ENCODE assay signal across 26 mouse cellular contexts in the genomic region with DNA sequence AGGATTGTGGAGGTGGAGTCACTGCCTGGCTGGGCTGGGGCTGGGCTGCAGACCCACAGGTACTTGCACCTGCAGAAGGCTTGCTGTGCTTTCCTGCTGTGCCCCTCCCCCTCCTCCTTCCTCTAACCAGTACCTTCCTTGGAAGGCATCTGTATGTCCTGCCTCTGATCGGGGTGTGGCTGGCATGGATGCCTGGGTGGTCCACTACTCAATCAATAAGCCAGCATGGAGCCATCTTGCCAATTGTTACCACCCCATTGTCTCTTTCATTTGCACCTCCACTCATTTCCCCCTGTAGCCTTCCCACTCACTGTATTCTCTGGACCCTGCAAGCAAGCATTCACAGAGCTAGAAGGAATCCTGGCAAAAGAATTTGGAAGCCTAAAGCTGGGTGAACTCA. TPM values are rescaled to one million over a fixed set of nuclear protein-coding genes. Genes with fewer than 3 reads are reported as not detected.
DNase-seq lines count a peak whose midpoint lies in the region; ATAC-seq and TF ChIP-seq lines count a peak whose summit lies in the region.
"Had no signal": no experiment of that assay in that cellular context is flagged by ENCODE, and none has a peak within 500 bp of the region (broad histone marks: within the 10 kb centered on the region; RNA-seq: fewer than 3 reads in every experiment).

No protein-coding gene starts in this region.

- peaks cover 4% of the 10 kb centered on the region for H3K4me1 ChIP-seq in heart, adult 2 months (ENCODE audit: control insufficient read depth, insufficient read depth, low read length)
- H3K4me1 ChIP-seq in heart, embryonic 12.5 days (replicated peaks) = peaks cover 10% of the 10 kb centered on the region
- H3K4me1 ChIP-seq in embryonic facial prominence, embryonic 10.5 days = peaks cover 26% of the 10 kb centered on the region
- 0 out of 2 replicates have a peak, but pooled peaks cover 2% of the 10 kb centered on the region for H3K4me1 ChIP-seq in midbrain, embryonic 14.5 days (ENCODE audit: control insufficient read depth, insufficient read depth, low read length)
- H3K4me1 ChIP-seq: embryonic facial prominence, embryonic 12.5 days; embryonic facial prominence, embryonic 15.5 days; hindbrain, embryonic 15.5 days had no signal

- H3K27ac ChIP-seq in heart, adult 2 months = peak overlapping the region; percentile 62; the same call in 1 of the 2 replicates
- no peak overlapping the region for H3K27ac ChIP-seq in heart, embryonic 12.5 days (ENCODE audit: poor library complexity, severe bottlenecking)
- H3K27ac ChIP-seq in embryonic facial prominence, embryonic 10.5 days (replicated peaks) = 0 out of 2 replicates have a peak overlapping the region, but pooled peaks have one; percentile 4
- H3K27ac ChIP-seq in midbrain, embryonic 14.5 days (replicated peaks; ENCODE audit: low read depth, low read length) = no peak overlapping the region
- H3K27ac ChIP-seq: embryonic facial prominence, embryonic 12.5 days; embryonic facial prominence, embryonic 15.5 days; heart, embryonic 10.5 days; hindbrain, embryonic 12.5 days; hindbrain, embryonic 15.5 days had no signal

- no peak for ATAC-seq in heart, embryonic 12.5 days (ENCODE audit: insufficient number of reproducible peaks, low FRiP score)
- no peak for ATAC-seq in midbrain, embryonic 14.5 days (ENCODE audit: low FRiP score, low TSS enrichment)
- ATAC-seq: activated CD4-positive, CD25-positive, alpha-beta regulatory T cell, adult 4 months; CD4-positive, CD25-positive, alpha-beta regulatory T cell, adult 4 months; forebrain, embryonic 14.5 days; forebrain, postnatal 0 days; intestine, postnatal 0 days had no signal

- TF ChIP-seq CTCF in heart, adult 2 months (IDR thresholded peaks at IDR 0.05) = no peak

- intact Hi-C loops in heart, adult 2 months (cut with DNase I) = loop anchor here (2.0 kb wide), 1 partner anchor 16 kb away; no protein-coding TSS in a partner anchor

- H3K4me2 ChIP-seq in heart, embryonic 12.5 days = no peak overlapping the region
- H3K4me2 ChIP-seq in midbrain, embryonic 14.5 days (ENCODE audit: low read length) = no peak overlapping the region
- H3K4me2 ChIP-seq: embryonic facial prominence, embryonic 12.5 days; embryonic facial prominence, embryonic 15.5 days; hindbrain, embryonic 12.5 days; hindbrain, embryonic 15.5 days had no signal

- no peaks in the 10 kb centered on the region for H3K9me3 ChIP-seq in heart, embryonic 12.5 days (replicated peaks)
- H3K9me3 ChIP-seq in embryonic facial prominence, embryonic 10.5 days = no peaks in the 10 kb centered on the region
- no peaks in the 10 kb centered on the region for H3K9me3 ChIP-seq in midbrain, embryonic 14.5 days (ENCODE audit: control insufficient read depth, low read length)
- H3K9me3 ChIP-seq: embryonic facial prominence, embryonic 12.5 days; embryonic facial prominence, embryonic 15.5 days; heart, embryonic 10.5 days; hindbrain, embryonic 12.5 days; hindbrain, embryonic 15.5 days had no signal

- H3K36me3 ChIP-seq in heart, adult 2 months (ENCODE audit: control insufficient read depth, insufficient read depth, low read length) = no peaks in the 10 kb centered on the region
- H3K36me3 ChIP-seq in heart, embryonic 12.5 days = peaks cover 77% of the 10 kb centered on the region
- peaks cover 5% of the 10 kb centered on the region; the same call in 1 of the 2 replicates for H3K36me3 ChIP-seq in embryonic facial prominence, embryonic 10.5 days (replicated peaks)
- no peaks in the 10 kb centered on the region for H3K36me3 ChIP-seq in midbrain, embryonic 14.5 days (ENCODE audit: control insufficient read depth, insufficient read depth, low read length)
- H3K36me3 ChIP-seq: hindbrain, embryonic 12.5 days had no signal

- 86% methylated on average over 1 of the region's 1 CpGs for WGBS in heart, adult 2 months
- 60% methylated on average over 1 of the region's 1 CpGs for WGBS in heart, embryonic 12.5 days
- 57% methylated on average over 1 of the region's 1 CpGs for WGBS in embryonic facial prominence, embryonic 10.5 days
- WGBS in midbrain, embryonic 14.5 days = 38% methylated on average over 1 of the region's 1 CpGs

- no peak for TF ChIP-seq EP300 in heart, adult 2 months (IDR thresholded peaks at IDR 0.05; ENCODE audit: insufficient read depth, low read depth, low read length)

- TF ChIP-seq POLR2A in heart, adult 2 months (IDR thresholded peaks at IDR 0.05; ENCODE audit: insufficient read depth, low read depth, low read length) = no peak

- H3K79me2 ChIP-seq in heart, adult 2 months (replicated peaks; ENCODE audit: control insufficient read depth, insufficient read depth, low read length) = no peaks in the 10 kb centered on the region

- no peaks in the 10 kb centered on the region for H3K27me3 ChIP-seq in heart, adult 2 months (ENCODE audit: control insufficient read depth, insufficient read depth, low read length)
- no peaks in the 10 kb centered on the region for H3K27me3 ChIP-seq in heart, embryonic 12.5 days (replicated peaks)
- no peaks in the 10 kb centered on the region for H3K27me3 ChIP-seq in embryonic facial prominence, embryonic 10.5 days (replicated peaks; ENCODE audit: low read depth, poor library complexity, severe bottlenecking)
- H3K27me3 ChIP-seq in midbrain, embryonic 14.5 days (ENCODE audit: control insufficient read depth, insufficient read depth, low read length) = no peaks in the 10 kb centered on the region
- H3K27me3 ChIP-seq: embryonic facial prominence, embryonic 12.5 days; embryonic facial prominence, embryonic 15.5 days; hindbrain, embryonic 12.5 days; hindbrain, embryonic 15.5 days had no signal

- no peak overlapping the region for H3K4me3 ChIP-seq in heart, adult 2 months
- no peak overlapping the region for H3K4me3 ChIP-seq in heart, embryonic 12.5 days
- no peak overlapping the region for H3K4me3 ChIP-seq in embryonic facial prominence, embryonic 10.5 days
- no peak overlapping the region for H3K4me3 ChIP-seq in midbrain, embryonic 14.5 days (replicated peaks; ENCODE audit: low read depth, low read length)
- H3K4me3 ChIP-seq: embryonic facial prominence, embryonic 12.5 days; embryonic facial prominence, embryonic 15.5 days; heart, embryonic 10.5 days; hindbrain, embryonic 12.5 days; hindbrain, embryonic 15.5 days had no signal

- DNase-seq in heart, adult 2 months = no peak
- DNase-seq in ES-CJ7 (ENCODE audit: low read depth, low spot score) = peak; percentile 99
- DNase-seq in WW6 (ENCODE audit: low read depth, low spot score) = peak; percentile 82
- DNase-seq in embryonic facial prominence, embryonic 10.5 days (ENCODE audit: low spot score) = no peak
- DNase-seq in midbrain, embryonic 14.5 days = no peak
- DNase-seq in lung, postnatal 36 days = no peak
- DNase-seq in cerebellum, adult 11-12 months = no peak
- DNase-seq: adrenal gland, postnatal 10 days; adrenal gland, postnatal 36 days; cerebellum, adult 11 months; cerebellum, adult 9-10 months; cerebellum, postnatal 14 days; forebrain, postnatal 0 days; gastrocnemius, postnatal 36 days; kidney, adult 2 months had no signal

- H3K9ac ChIP-seq in heart, adult 2 months (ENCODE audit: low read depth, low read length) = no peak overlapping the region
- no peak overlapping the region for H3K9ac ChIP-seq in heart, embryonic 12.5 days
- H3K9ac ChIP-seq in midbrain, embryonic 14.5 days (replicated peaks; ENCODE audit: low read length) = no peak overlapping the region
- H3K9ac ChIP-seq: embryonic facial prominence, embryonic 12.5 days; embryonic facial prominence, embryonic 15.5 days; forebrain, postnatal 0 days; hindbrain, embryonic 12.5 days; hindbrain, embryonic 15.5 days had no signal

RNA-seq across cellular contexts. Expression of gene Akap2, which starts 26.7 kb away (rescaled TPM):
- total RNA-seq in heart, adult 2 months (2021) = 100 to 1,000 TPM in 1 of 2 experiments, 10 to 100 TPM in 1; 86.4 to 106 TPM
- 72.4 and 95.9 TPM in 2 replicates for polyA plus RNA-seq in heart, adult 2 months (2012; rRNA removed)
- 50.1 and 50.3 TPM in 2 replicates for polyA plus RNA-seq in heart, embryonic 12.5 days (2016; fragmentation: Nextera tagmentation; extraction: Ambion mirVana)
- polyA plus RNA-seq in embryonic facial prominence, embryonic 10.5 days (2016; fragmentation: Nextera tagmentation; extraction: Ambion mirVana) = 21.3 and 24.7 TPM in 2 replicates
- polyA plus RNA-seq in midbrain, embryonic 14.5 days (2014; fragmentation: Nextera tagmentation; extraction: Ambion mirVana) = 6.6 and 10.6 TPM in 2 replicates
- total RNA-seq: granulocyte monocyte progenitor cell, adult 5-6 weeks had no signal

Comparison
In these comparisons a context has a peak if more than half of its experiments do, and no peak if none do; other contexts are left out.
1. H3K27ac ChIP-seq: peak in heart, adult 2 months (single experiment) and embryonic facial prominence, embryonic 10.5 days (single experiment); none in heart, embryonic 12.5 days (single experiment) and midbrain, embryonic 14.5 days (single experiment).
2. DNase-seq: peak in ES-CJ7 (single experiment) and WW6 (single experiment); none in heart, adult 2 months (0 of 2), embryonic facial prominence, embryonic 10.5 days (single experiment), midbrain, embryonic 14.5 days (single experiment), lung, postnatal 36 days (single experiment) and cerebellum, adult 11-12 months (single experiment).